Comparison of ENCODE assay signal across 18 mouse cellular contexts in the genomic region with DNA sequence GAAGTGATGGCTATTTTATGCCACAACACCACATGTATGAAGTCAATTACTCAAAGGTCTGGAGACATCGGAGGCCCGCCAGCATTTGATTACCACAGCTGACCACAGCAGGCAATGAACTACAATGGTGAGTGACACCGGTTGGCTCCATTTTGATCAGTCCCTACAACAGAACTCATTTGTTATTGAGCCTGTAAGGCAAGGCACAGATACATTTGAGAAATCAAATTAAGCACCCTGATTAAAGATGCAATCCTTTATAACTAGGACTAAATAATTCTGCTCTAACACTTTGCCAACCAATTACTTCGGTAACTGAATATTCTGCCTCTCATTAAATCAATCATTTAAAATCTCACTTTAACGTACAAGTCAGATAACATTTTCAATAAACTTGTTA.
"Had no signal": no experiment of that assay in that cellular context is flagged by ENCODE, and none has a peak within 500 bp of the region (broad histone marks: within the 10 kb centered on the region; RNA-seq: fewer than 3 reads in every experiment).

No protein-coding gene starts in this region.

- H3K27me3 ChIP-seq: midbrain, embryonic 12.5 days; neural tube, embryonic 13.5 days; neural tube, embryonic 15.5 days had no signal

- DNase-seq: lung, embryonic 14.5 days; lung, postnatal 10 days; lung, postnatal 4 days; midbrain, embryonic 14.5 days; retina, postnatal 1 day; right cerebral cortex, adult 18-20 months; right cerebral cortex, postnatal 25 days; right cerebral cortex, postnatal 4 days; spleen, adult 18-20 months; thymus, adult 18-20 months; thymus, postnatal 14 days; thymus, postnatal 36 days had no signal

- H3K4me3 ChIP-seq: midbrain, embryonic 10.5 days; midbrain, embryonic 12.5 days; myocyte; neural tube, embryonic 13.5 days; neural tube, embryonic 15.5 days had no signal

- H3K36me3 ChIP-seq: midbrain, embryonic 12.5 days; neural tube, embryonic 13.5 days; neural tube, embryonic 15.5 days had no signal

- ATAC-seq: midbrain, embryonic 16.5 days had no signal

- H3K27ac ChIP-seq: midbrain, embryonic 10.5 days; midbrain, embryonic 12.5 days; neural tube, embryonic 13.5 days; neural tube, embryonic 15.5 days had no signal

- H3K9me3 ChIP-seq: midbrain, embryonic 10.5 days; midbrain, embryonic 12.5 days; neural tube, embryonic 13.5 days; neural tube, embryonic 15.5 days had no signal

- H3K9ac ChIP-seq: lung, embryonic 14.5 days; midbrain, embryonic 12.5 days; neural tube, embryonic 13.5 days; neural tube, embryonic 15.5 days had no signal

- H3K4me2 ChIP-seq: lung, embryonic 14.5 days; midbrain, embryonic 12.5 days; neural tube, embryonic 13.5 days; neural tube, embryonic 15.5 days had no signal

- H3K4me1 ChIP-seq: midbrain, embryonic 12.5 days; neural tube, embryonic 13.5 days; neural tube, embryonic 15.5 days had no signal
